Mouse (Mus musculus) liver, embryonic 12.5 days (tissue): ENCODE results near the gene Pnma1. TPM values are rescaled to one million over a fixed set of nuclear protein-coding genes. Genes with fewer than 3 reads are reported as not detected.

Experiments
- ATAC-seq: fragments of 200-750 bp; cut with Nextera tagmentation; 2 replicates; pipeline ENCODE4 v1.8.0; 2017; ENCODE audit warnings: moderate number of reproducible peaks, mild to moderate bottlenecking, moderate library complexity
- H3K27ac ChIP-seq: fragments of 300-500 bp; sonication (generic); 2 replicates; pipeline ENCODE4 v1.5.1; 2016; ENCODE audit warnings: mild to moderate bottlenecking
- H3K27me3 ChIP-seq: fragments of 300-500 bp; sonication (generic); replicated peaks from 2 replicates; pipeline ENCODE4 v1.6.1; 2016; ENCODE audit warnings: mild to moderate bottlenecking, moderate library complexity
- H3K36me3 ChIP-seq: fragments of 300-500 bp; sonication (generic); 2 replicates; pipeline ENCODE4 v1.6.1; 2016; ENCODE audit warnings: mild to moderate bottlenecking, moderate library complexity
- H3K4me1 ChIP-seq: fragments of 300-500 bp; sonication (generic); 2 replicates; pipeline ENCODE4 v1.6.1; 2016
- H3K4me2 ChIP-seq: fragments of 300-500 bp; sonication (generic); 2 replicates; pipeline ENCODE4 v1.6.1; 2016; ENCODE audit warnings: mild to moderate bottlenecking, moderate library complexity
- H3K4me3 ChIP-seq: fragments of 300-500 bp; sonication (generic); 2 replicates; pipeline ENCODE4 v1.5.1; 2016; ENCODE audit warnings: mild to moderate bottlenecking, moderate library complexity
- H3K9ac ChIP-seq: fragments of 300-500 bp; sonication (generic); 2 replicates; pipeline ENCODE4 v1.6.1; 2016; ENCODE audit warnings: mild to moderate bottlenecking, moderate library complexity
- H3K9me3 ChIP-seq: fragments of 300-500 bp; sonication (generic); replicated peaks from 2 replicates; pipeline ENCODE4 v1.6.1; 2016; ENCODE audit warnings: mild to moderate bottlenecking, moderate library complexity
- WGBS: fragments of 180-500 bp; shearing (Covaris S2); methylation state at CpG from one replicate; pipeline ENCODE4 v1.1.7; 2016; ENCODE audit not compliant: insufficient replicate concordance; 5-methylcytosine and 5-hydroxymethylcytosine counted together
- polyA plus RNA-seq: library from polyadenylated mRNA; unstranded; fragments of >200 nt; fragmentation: Nextera tagmentation; extraction: Ambion mirVana; gene quantifications from 2 replicates; pipeline ENCODE4 v1.2.1, GENCODE M21; 2016

Pnma1 gene
- polyA plus RNA-seq, 1 experiment from 2014 or later = 0.20 TPM

- H3K27ac ChIP-seq = peak overlapping the region; percentile 72
- no peak for ATAC-seq
- peak overlapping the region; percentile 19; the same call in 1 of the 2 replicates for H3K9ac ChIP-seq
- H3K27me3 ChIP-seq = no peaks in the 10 kb centered on the region
- peak overlapping the region; percentile 4; the same call in 1 of the 2 replicates for H3K4me2 ChIP-seq
- peaks cover 88% of the 10 kb centered on the region for H3K4me1 ChIP-seq
- no peak overlapping the region for H3K4me3 ChIP-seq
- H3K9me3 ChIP-seq = peaks cover 7% of the 10 kb centered on the region; the same call in 1 of the 2 replicates
- WGBS = 69% methylated on average over 15 of the region's 15 CpGs
- peaks cover 70% of the 10 kb centered on the region for H3K36me3 ChIP-seq
Observed at GRCm38 (mm10) chr12:84187752-84188601, 39.7 kb upstream of the Pnma1 start.

GRCm38 (mm10) chr12:84186950-84187349 lies 38.7 kb upstream of the Pnma1 start:
- no peak for ATAC-seq
- H3K4me1 ChIP-seq = peaks cover 89% of the 10 kb centered on the region
- WGBS = 88% methylated on average over 5 of the region's 5 CpGs
- no peak overlapping the region for H3K9ac ChIP-seq
- H3K4me3 ChIP-seq = no peak overlapping the region
- peaks cover 7% of the 10 kb centered on the region; the same call in 1 of the 2 replicates for H3K9me3 ChIP-seq
- peaks cover 75% of the 10 kb centered on the region for H3K36me3 ChIP-seq
- no peak overlapping the region for H3K4me2 ChIP-seq
- H3K27me3 ChIP-seq = no peaks in the 10 kb centered on the region
- no peak overlapping the region for H3K27ac ChIP-seq

GRCm38 (mm10) chr12:84186536-84186935 lies 38.2 kb upstream of the Pnma1 start:
- 88% methylated on average over 3 of the region's 3 CpGs for WGBS
- no peak for ATAC-seq
- Histone ChIP-seq H3K4me3 (no peak overlapping the region), H3K9ac (no peak overlapping the region), H3K27me3 (no peaks in the 10 kb centered on the region), H3K36me3 (peaks cover 75% of the 10 kb centered on the region), H3K4me2 (no peak overlapping the region), H3K4me1 (peaks cover 89% of the 10 kb centered on the region), H3K9me3 (peaks cover 7% of the 10 kb centered on the region; the same call in 1 of the 2 replicates), H3K27ac (no peak overlapping the region)

GRCm38 (mm10) chr12:84185547-84185946 lies 37.3 kb upstream of the Pnma1 start:
- 69% methylated on average over 6 of the region's 6 CpGs for WGBS
- Histone ChIP-seq H3K27me3 (no peaks in the 10 kb centered on the region), H3K27ac (0 out of 2 replicates have a peak overlapping the region, but pooled peaks have one; percentile 5), H3K4me1 (peaks cover 89% of the 10 kb centered on the region), H3K9me3 (peaks cover 7% of the 10 kb centered on the region; the same call in 1 of the 2 replicates), H3K36me3 (peaks cover 73% of the 10 kb centered on the region), H3K4me2 (no peak overlapping the region), H3K4me3 (no peak overlapping the region), H3K9ac (no peak overlapping the region)
- no peak for ATAC-seq

GRCm38 (mm10) chr12:84184979-84185378 lies 36.7 kb upstream of the Pnma1 start:
- peaks cover 68% of the 10 kb centered on the region for H3K36me3 ChIP-seq
- no peak overlapping the region for H3K4me2 ChIP-seq
- no peaks in the 10 kb centered on the region for H3K27me3 ChIP-seq
- 82% methylated on average over 5 of the region's 5 CpGs for WGBS
- H3K9ac ChIP-seq = no peak overlapping the region
- no peak for ATAC-seq
- H3K27ac ChIP-seq = 0 out of 2 replicates have a peak overlapping the region, but pooled peaks have one; percentile 5
- peaks cover 89% of the 10 kb centered on the region for H3K4me1 ChIP-seq
- no peak overlapping the region for H3K4me3 ChIP-seq
- peaks cover 7% of the 10 kb centered on the region; the same call in 1 of the 2 replicates for H3K9me3 ChIP-seq

GRCm38 (mm10) chr12:84181999-84182398 lies 33.7 kb upstream of the Pnma1 start:
- Histone ChIP-seq H3K4me3 (no peak overlapping the region), H3K9me3 (peaks cover 6% of the 10 kb centered on the region; the same call in 1 of the 2 replicates), H3K36me3 (peaks cover 40% of the 10 kb centered on the region), H3K27ac (0 out of 2 replicates have a peak overlapping the region, but pooled peaks have one; percentile 94), H3K4me1 (peaks cover 89% of the 10 kb centered on the region), H3K4me2 (peak overlapping the region; percentile 45; the same call in 1 of the 2 replicates), H3K9ac (no peak overlapping the region), H3K27me3 (no peaks in the 10 kb centered on the region)
- WGBS = 83% methylated on average over 6 of the region's 6 CpGs
- no peak for ATAC-seq

GRCm38 (mm10) chr12:84180701-84181435 lies 32.6 kb upstream of the Pnma1 start:
- Histone ChIP-seq H3K9me3 (no peaks in the 10 kb centered on the region), H3K27ac (peak overlapping the region; percentile 94), H3K27me3 (no peaks in the 10 kb centered on the region), H3K36me3 (peaks cover 29% of the 10 kb centered on the region), H3K4me3 (no peak overlapping the region), H3K9ac (peak overlapping the region; percentile 52), H3K4me2 (peak overlapping the region; percentile 45), H3K4me1 (peaks cover 91% of the 10 kb centered on the region)
- peak; percentile 53 for ATAC-seq
- 30% methylated on average over 8 of the region's 8 CpGs for WGBS

- no peak overlapping the region for H3K4me3 ChIP-seq
- WGBS = 79% methylated on average over 3 of the region's 3 CpGs
- no peaks in the 10 kb centered on the region for H3K9me3 ChIP-seq
- peak overlapping the region; percentile 94 for H3K27ac ChIP-seq
- peak overlapping the region; percentile 52 for H3K9ac ChIP-seq
- peak overlapping the region; percentile 45 for H3K4me2 ChIP-seq
- peaks cover 92% of the 10 kb centered on the region for H3K4me1 ChIP-seq
- no peaks in the 10 kb centered on the region for H3K27me3 ChIP-seq
- H3K36me3 ChIP-seq = peaks cover 21% of the 10 kb centered on the region
- ATAC-seq = no peak
Observed at GRCm38 (mm10) chr12:84180090-84180489, 31.8 kb upstream of the Pnma1 start.

GRCm38 (mm10) chr12:84178652-84179445 lies 30.6 kb upstream of the Pnma1 start:
- Histone ChIP-seq H3K36me3 (peaks cover 16% of the 10 kb centered on the region), H3K4me2 (peak overlapping the region; percentile 82; the same call in 1 of the 2 replicates), H3K27ac (peak overlapping the region; percentile 94), H3K27me3 (no peaks in the 10 kb centered on the region), H3K9ac (peak overlapping the region; percentile 73), H3K4me1 (peaks cover 97% of the 10 kb centered on the region), H3K9me3 (no peaks in the 10 kb centered on the region), H3K4me3 (no peak overlapping the region)
- 54% methylated on average over 10 of the region's 10 CpGs for WGBS
- no peak for ATAC-seq

GRCm38 (mm10) chr12:84178052-84178451 lies 29.8 kb upstream of the Pnma1 start:
- H3K4me2 ChIP-seq = peak overlapping the region; percentile 82; the same call in 1 of the 2 replicates
- peaks cover 98% of the 10 kb centered on the region for H3K4me1 ChIP-seq
- WGBS = 40% methylated on average over 1 of the region's 1 CpGs
- H3K9ac ChIP-seq = peak overlapping the region; percentile 73
- no peak for ATAC-seq
- no peaks in the 10 kb centered on the region for H3K27me3 ChIP-seq
- H3K36me3 ChIP-seq = peaks cover 21% of the 10 kb centered on the region
- H3K9me3 ChIP-seq = no peaks in the 10 kb centered on the region
- H3K27ac ChIP-seq = peak overlapping the region; percentile 94
- no peak overlapping the region for H3K4me3 ChIP-seq
